Mouse (Mus musculus) limb, embryonic 10.5 days (tissue): Measurements from ENCODE around the gene Rangrf. TPM values are rescaled to one million over a fixed set of nuclear protein-coding genes. Genes with fewer than 3 reads are reported as not detected.
A peak's percentile ranks its signal among the peaks of the same experiment; 100 is the strongest.
"Not testable (repeated sequence)": the region's sequence is repeated elsewhere in the genome, so short reads cannot be mapped to it uniquely, and the experiment has no call there.

Experiments
- DNase-seq: peaks from one replicate; pipeline ENCODE4 v3.0.0-alpha.2; 2017; ENCODE audit warnings: low spot score
- H3K27ac ChIP-seq: fragments of 300-500 bp; sonication (generic); 2 replicates; pipeline ENCODE4 v1.5.1; 2016; ENCODE audit warnings: mild to moderate bottlenecking
- H3K27me3 ChIP-seq: fragments of 300-500 bp; sonication (generic); 2 replicates; pipeline ENCODE4 v1.6.1; 2016; ENCODE audit warnings: low read depth, mild to moderate bottlenecking; ENCODE audit not compliant: poor library complexity, severe bottlenecking
- H3K36me3 ChIP-seq: fragments of 300-500 bp; sonication (generic); 2 replicates; pipeline ENCODE4 v1.6.1; 2016; ENCODE audit warnings: mild to moderate bottlenecking, moderate library complexity
- H3K4me1 ChIP-seq: fragments of 300-500 bp; sonication (generic); 2 replicates; pipeline ENCODE4 v1.6.1; 2016
- H3K4me3 ChIP-seq: fragments of 300-500 bp; sonication (generic); 2 replicates; pipeline ENCODE4 v1.5.1; 2016; ENCODE audit warnings: mild to moderate bottlenecking, moderate library complexity
- H3K9me3 ChIP-seq: fragments of 300-500 bp; sonication (generic); replicated peaks from 2 replicates; pipeline ENCODE4 v1.6.1; 2016; ENCODE audit warnings: mild to moderate bottlenecking
- WGBS: fragments of 180-500 bp; shearing (Covaris S2); methylation state at CpG from one replicate; pipeline ENCODE4 v1.1.7; 2016; 5-methylcytosine and 5-hydroxymethylcytosine counted together
- polyA plus RNA-seq: library from polyadenylated mRNA; unstranded; fragments of >200 nt; fragmentation: Nextera tagmentation; extraction: Ambion mirVana; gene quantifications from 2 replicates; pipeline ENCODE4 v1.2.1, GENCODE M21; 2016

Rangrf gene
- polyA plus RNA-seq, 1 experiment from 2014 or later, result 88.6 TPM

GRCm38 (mm10) chr11:68954408-68954807 is 20.6 kb downstream of the Rangrf start:
- peak overlapping the region; percentile 49 for H3K4me3 ChIP-seq
- H3K36me3 ChIP-seq, result no peaks in the 10 kb centered on the region
- 3% methylated on average over 17 of the region's 17 CpGs for WGBS
- H3K4me1 ChIP-seq, result peaks cover 43% of the 10 kb centered on the region
- peak; percentile 57 for DNase-seq
- H3K9me3 ChIP-seq, result no peaks in the 10 kb centered on the region
- peaks cover 81% of the 10 kb centered on the region for H3K27me3 ChIP-seq
- peak overlapping the region; percentile 51 for H3K27ac ChIP-seq

GRCm38 (mm10) chr11:68953903-68954302 is 21.1 kb downstream of the Rangrf start:
- peak; percentile 48 for DNase-seq
- Histone ChIP-seq H3K27ac (no peak overlapping the region), H3K9me3 (no peaks in the 10 kb centered on the region), H3K36me3 (no peaks in the 10 kb centered on the region), H3K27me3 (peaks cover 84% of the 10 kb centered on the region), H3K4me3 (peak overlapping the region; percentile 49), H3K4me1 (peaks cover 43% of the 10 kb centered on the region)
- WGBS, result 3% methylated on average over 13 of the region's 13 CpGs

- 3% methylated on average over 12 of the region's 12 CpGs for WGBS
Observed at GRCm38 (mm10) chr11:68947542-68947993, 27.4 kb downstream of the Rangrf start.

GRCm38 (mm10) chr11:68946806-68947440 is 28.1 kb downstream of the Rangrf start:
- 6% methylated on average over 14 of the region's 16 CpGs for WGBS
- Histone ChIP-seq H3K4me3 (peak overlapping the region; percentile 26), H3K4me1 (peaks cover 14% of the 10 kb centered on the region), H3K27ac (no peak overlapping the region; the same call in 1 of the 2 replicates), H3K27me3 (peaks cover 63% of the 10 kb centered on the region), H3K36me3 (0 out of 2 replicates have a peak, but pooled peaks cover 4% of the 10 kb centered on the region), H3K9me3 (no peaks in the 10 kb centered on the region)
- DNase-seq, result no peak

More at GRCm38 (mm10) chr11:68947542-68947993, 27.4 kb downstream of the Rangrf start:
- H3K36me3 ChIP-seq, result 0 out of 2 replicates have a peak, but pooled peaks cover 4% of the 10 kb centered on the region
- peak overlapping the region; percentile 26 for H3K4me3 ChIP-seq
- H3K27me3 ChIP-seq, result peaks cover 69% of the 10 kb centered on the region
- no peak overlapping the region for H3K27ac ChIP-seq
- H3K4me1 ChIP-seq, result peaks cover 15% of the 10 kb centered on the region
- H3K9me3 ChIP-seq, result no peaks in the 10 kb centered on the region
- no peak for DNase-seq

- H3K27me3 ChIP-seq, result peaks cover 54% of the 10 kb centered on the region
- H3K36me3 ChIP-seq, result 0 out of 2 replicates have a peak, but pooled peaks cover 4% of the 10 kb centered on the region
- no peak overlapping the region for H3K4me3 ChIP-seq
- no peaks in the 10 kb centered on the region for H3K9me3 ChIP-seq
- H3K4me1 ChIP-seq, result peaks cover 9% of the 10 kb centered on the region
- H3K27ac ChIP-seq, result no peak overlapping the region
- 88% methylated on average over 4 of the region's 4 CpGs for WGBS
- no peak for DNase-seq
Observed at GRCm38 (mm10) chr11:68946001-68946400, 29.0 kb downstream of the Rangrf start.

GRCm38 (mm10) chr11:68945245-68945644 is 29.7 kb downstream of the Rangrf start:
- no peak overlapping the region for H3K4me3 ChIP-seq
- no peak for DNase-seq
- 83% methylated on average over 2 of the region's 2 CpGs for WGBS
- no peak overlapping the region for H3K27ac ChIP-seq
- H3K4me1 ChIP-seq, result peaks cover 13% of the 10 kb centered on the region
- H3K9me3 ChIP-seq, result no peaks in the 10 kb centered on the region
- H3K36me3 ChIP-seq, result 0 out of 2 replicates have a peak, but pooled peaks cover 4% of the 10 kb centered on the region
- peaks cover 49% of the 10 kb centered on the region for H3K27me3 ChIP-seq

- Histone ChIP-seq H3K4me3 (no peak overlapping the region), H3K27ac (no peak overlapping the region), H3K4me1 (peaks cover 24% of the 10 kb centered on the region), H3K27me3 (peaks cover 26% of the 10 kb centered on the region), H3K9me3 (no peaks in the 10 kb centered on the region), H3K36me3 (0 out of 2 replicates have a peak, but pooled peaks cover 4% of the 10 kb centered on the region)
- DNase-seq, result no peak
- WGBS, result 89% methylated on average over 8 of the region's 8 CpGs
Observed at GRCm38 (mm10) chr11:68942731-68943130, 32.3 kb downstream of the Rangrf start.

GRCm38 (mm10) chr11:68940516-68940915 is 34.5 kb downstream of the Rangrf start:
- H3K9me3 ChIP-seq, result no peaks in the 10 kb centered on the region
- H3K27me3 ChIP-seq, result peaks cover 4% of the 10 kb centered on the region; the same call in 1 of the 2 replicates
- DNase-seq, result no peak
- 73% methylated on average over 4 of the region's 4 CpGs for WGBS
- H3K4me3 ChIP-seq, result peak overlapping the region; percentile 55
- H3K36me3 ChIP-seq, result 0 out of 2 replicates have a peak, but pooled peaks cover 4% of the 10 kb centered on the region
- peak overlapping the region; percentile 82; the same call in 1 of the 2 replicates for H3K27ac ChIP-seq
- peaks cover 15% of the 10 kb centered on the region for H3K4me1 ChIP-seq

- H3K4me1 ChIP-seq, result peaks cover 15% of the 10 kb centered on the region
- peak overlapping the region; percentile 55 for H3K4me3 ChIP-seq
- H3K9me3 ChIP-seq, result no peaks in the 10 kb centered on the region
- WGBS, result 4% methylated on average over 16 of the region's 16 CpGs
- H3K36me3 ChIP-seq, result 0 out of 2 replicates have a peak, but pooled peaks cover 2% of the 10 kb centered on the region
- peak overlapping the region; percentile 82 for H3K27ac ChIP-seq
- peak; percentile 83 for DNase-seq
- H3K27me3 ChIP-seq, result no peaks in the 10 kb centered on the region
Observed at GRCm38 (mm10) chr11:68939451-68940304, 35.3 kb downstream of the Rangrf start.

GRCm38 (mm10) chr11:68936951-68937350 is 38.0 kb downstream of the Rangrf start:
- H3K27ac ChIP-seq, H3K27me3 ChIP-seq, H3K36me3 ChIP-seq, DNase-seq, H3K9me3 ChIP-seq, H3K4me3 ChIP-seq: not testable (repeated sequence)
- H3K4me1 ChIP-seq, result peaks cover 15% of the 10 kb centered on the region
- WGBS, result 89% methylated on average over 4 of the region's 4 CpGs

- H3K36me3 ChIP-seq, result no peaks in the 10 kb centered on the region
- 86% methylated on average over 5 of the region's 5 CpGs for WGBS
- no peaks in the 10 kb centered on the region for H3K9me3 ChIP-seq
- DNase-seq, result no peak
- H3K4me3 ChIP-seq, result no peak overlapping the region
- no peaks in the 10 kb centered on the region for H3K27me3 ChIP-seq
- H3K27ac ChIP-seq, result no peak overlapping the region
- peaks cover under 1% of the 10 kb centered on the region; the same call in 1 of the 2 replicates for H3K4me1 ChIP-seq
Observed at GRCm38 (mm10) chr11:68933885-68934507, 41.0 kb downstream of the Rangrf start.

- H3K27ac ChIP-seq, result no peak overlapping the region
- H3K9me3 ChIP-seq, result no peaks in the 10 kb centered on the region
- H3K36me3 ChIP-seq, result no peaks in the 10 kb centered on the region
- no peaks in the 10 kb centered on the region for H3K27me3 ChIP-seq
- DNase-seq, result no peak
- WGBS, result 80% methylated on average over 6 of the region's 6 CpGs
- H3K4me1 ChIP-seq, result no peaks in the 10 kb centered on the region
- H3K4me3 ChIP-seq, result no peak overlapping the region
Observed at GRCm38 (mm10) chr11:68929947-68930346, 45.0 kb downstream of the Rangrf start.
